Mouse (Mus musculus): ENCODE results near the gene Selenot.

Selenot gene

GRCm38 (mm10) chr3:58636406-58637295, 60.2 kb downstream of the Selenot start, which contains the start of gene Erich6:
Erich6 (minus strand) TSS chr3:58637207.
- DNase-seq (ENCODE audit: low spot score in 2 of 2) = no peak
